Comparison of ENCODE assay signal across 12 mouse cellular contexts in genomic region chr12:90027023-90027422, GRCm38 (mm10).
A peak's percentile ranks its signal among the peaks of the same experiment; 100 is the strongest.
DNase-seq lines count a peak whose midpoint lies in the region; ATAC-seq lines count a peak whose summit lies in the region.
"Had no signal": no experiment of that assay in that cellular context is flagged by ENCODE, and none has a peak within 500 bp of the region (broad histone marks: within the 10 kb centered on the region; RNA-seq: fewer than 3 reads in every experiment).

No protein-coding gene starts in this region.

- H3K27ac ChIP-seq in heart, embryonic 11.5 days (ENCODE audit: low read depth, low read length) = no peak overlapping the region
- no peak overlapping the region for H3K27ac ChIP-seq in embryonic facial prominence, embryonic 10.5 days (replicated peaks)
- no peak overlapping the region for H3K27ac ChIP-seq in forebrain, embryonic 13.5 days
- H3K27ac ChIP-seq: embryonic facial prominence, embryonic 13.5 days; lung, embryonic 15.5 days; neural tube, embryonic 12.5 days had no signal

- no peak overlapping the region for H3K9ac ChIP-seq in heart, embryonic 11.5 days (ENCODE audit: low read depth, low read length)
- no peak overlapping the region for H3K9ac ChIP-seq in forebrain, embryonic 13.5 days
- H3K9ac ChIP-seq: embryonic facial prominence, embryonic 13.5 days; lung, embryonic 15.5 days; neural tube, embryonic 12.5 days had no signal

- WGBS in heart, embryonic 11.5 days (ENCODE audit: insufficient replicate concordance) = 52% methylated on average over 3 of the region's 3 CpGs
- 34% methylated on average over 3 of the region's 3 CpGs for WGBS in embryonic facial prominence, embryonic 10.5 days
- WGBS in forebrain, embryonic 13.5 days = 39% methylated on average over 3 of the region's 3 CpGs

- DNase-seq in heart, adult 11 months = peak; percentile 81
- peak; percentile 1 for DNase-seq in ovary, postnatal 10 days (ENCODE audit: low spot score)
- DNase-seq in ovary, adult 18-20 months (ENCODE audit: low spot score) = no peak
- DNase-seq in embryonic facial prominence, embryonic 10.5 days (ENCODE audit: low spot score) = peak; percentile 37
- DNase-seq in skeletal muscle tissue, adult 2 months (ENCODE audit: low read depth, low spot score) = peak; percentile 9
- DNase-seq in adipocyte (ENCODE audit: low spot score) = no peak
- DNase-seq: kidney, adult 11 months had no signal

- H3K9me3 ChIP-seq in heart, embryonic 11.5 days (replicated peaks; ENCODE audit: control insufficient read depth, low read length) = no peaks in the 10 kb centered on the region
- no peaks in the 10 kb centered on the region for H3K9me3 ChIP-seq in embryonic facial prominence, embryonic 10.5 days
- no peaks in the 10 kb centered on the region for H3K9me3 ChIP-seq in forebrain, embryonic 13.5 days (replicated peaks)
- H3K9me3 ChIP-seq: embryonic facial prominence, embryonic 13.5 days; lung, embryonic 15.5 days; neural tube, embryonic 12.5 days had no signal

- ATAC-seq in heart, embryonic 11.5 days (replicated peaks; ENCODE audit: insufficient number of reproducible peaks, low FRiP score, low TSS enrichment) = no peak
- ATAC-seq in forebrain, embryonic 13.5 days = no peak

- H3K4me1 ChIP-seq in heart, embryonic 11.5 days (ENCODE audit: control insufficient read depth, insufficient read depth, low read length) = no peaks in the 10 kb centered on the region
- H3K4me1 ChIP-seq in embryonic facial prominence, embryonic 10.5 days = peaks cover 7% of the 10 kb centered on the region; the same call in 1 of the 2 replicates
- H3K4me1 ChIP-seq in forebrain, embryonic 13.5 days = no peaks in the 10 kb centered on the region
- H3K4me1 ChIP-seq: embryonic facial prominence, embryonic 13.5 days; lung, embryonic 15.5 days; neural tube, embryonic 12.5 days had no signal

- H3K27me3 ChIP-seq in heart, embryonic 11.5 days (ENCODE audit: control insufficient read depth, insufficient read depth, low read length) = no peaks in the 10 kb centered on the region
- no peaks in the 10 kb centered on the region for H3K27me3 ChIP-seq in embryonic facial prominence, embryonic 10.5 days (replicated peaks; ENCODE audit: low read depth, poor library complexity, severe bottlenecking)
- H3K27me3 ChIP-seq in forebrain, embryonic 13.5 days = no peaks in the 10 kb centered on the region
- H3K27me3 ChIP-seq: embryonic facial prominence, embryonic 13.5 days; lung, embryonic 15.5 days; neural tube, embryonic 12.5 days had no signal

- H3K36me3 ChIP-seq in heart, embryonic 11.5 days (ENCODE audit: control insufficient read depth, insufficient read depth, low read length) = no peaks in the 10 kb centered on the region
- no peaks in the 10 kb centered on the region for H3K36me3 ChIP-seq in embryonic facial prominence, embryonic 10.5 days (replicated peaks)
- no peaks in the 10 kb centered on the region for H3K36me3 ChIP-seq in forebrain, embryonic 13.5 days (ENCODE audit: poor library complexity, severe bottlenecking)
- H3K36me3 ChIP-seq: embryonic facial prominence, embryonic 13.5 days; lung, embryonic 15.5 days; neural tube, embryonic 12.5 days had no signal

- H3K4me2 ChIP-seq in heart, embryonic 11.5 days = no peak overlapping the region
- H3K4me2 ChIP-seq in forebrain, embryonic 13.5 days = no peak overlapping the region
- H3K4me2 ChIP-seq: embryonic facial prominence, embryonic 13.5 days; lung, embryonic 15.5 days; neural tube, embryonic 12.5 days had no signal

- H3K4me3 ChIP-seq in heart, embryonic 11.5 days (ENCODE audit: low read depth, low read length) = no peak overlapping the region
- H3K4me3 ChIP-seq in embryonic facial prominence, embryonic 10.5 days = no peak overlapping the region
- H3K4me3 ChIP-seq in forebrain, embryonic 13.5 days = no peak overlapping the region
- H3K4me3 ChIP-seq: embryonic facial prominence, embryonic 13.5 days; lung, embryonic 15.5 days; neural tube, embryonic 12.5 days had no signal

Comparison
In these comparisons a context has a peak if more than half of its experiments do, and no peak if none do; other contexts are left out.
1. DNase-seq: peak in heart, adult 11 months (single experiment), ovary, postnatal 10 days (single experiment), embryonic facial prominence, embryonic 10.5 days (single experiment) and skeletal muscle tissue, adult 2 months (single experiment); none in ovary, adult 18-20 months (single experiment) and adipocyte (single experiment).